Mouse (Mus musculus): ENCODE measurements at regions not wholly inside any gene's neighbourhood (a gene's known extent, or its start where the extent isn't known, plus 50 kb on each side); places are given as distances from the start of the nearest gene placed in this dataset.

DNA sequence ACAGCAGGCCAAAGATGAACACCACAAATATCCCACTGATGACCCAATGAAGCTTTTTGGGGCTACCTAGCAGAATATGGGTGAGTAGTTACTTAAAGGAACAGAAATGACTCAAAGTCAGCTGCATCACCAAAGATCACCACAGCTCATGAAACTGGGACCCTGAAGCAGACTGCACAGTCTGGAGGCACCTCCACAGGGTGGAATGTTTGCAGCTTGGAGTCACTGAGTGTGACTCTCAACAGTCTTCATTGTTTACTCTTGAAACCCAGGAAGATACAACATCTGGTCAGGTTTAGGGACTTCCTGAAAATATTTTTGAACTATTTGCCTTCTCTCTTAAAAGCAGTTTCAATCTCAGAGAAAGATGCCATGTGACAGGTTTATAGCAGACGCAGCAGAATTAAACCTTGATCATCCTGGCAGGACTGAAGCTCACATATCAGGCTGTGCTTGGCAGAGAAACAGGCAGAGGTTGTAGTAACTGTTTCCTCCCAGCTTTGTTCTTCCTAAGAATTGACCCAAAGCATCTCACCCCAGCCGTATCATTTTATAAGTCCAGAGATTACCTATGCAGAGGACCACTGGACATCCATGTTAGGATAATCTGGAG, 944.1 kb upstream of the Adgrl4 start:
- no peak for TF ChIP-seq CTCF (conservative IDR thresholded peaks at IDR 0.05)

DNA sequence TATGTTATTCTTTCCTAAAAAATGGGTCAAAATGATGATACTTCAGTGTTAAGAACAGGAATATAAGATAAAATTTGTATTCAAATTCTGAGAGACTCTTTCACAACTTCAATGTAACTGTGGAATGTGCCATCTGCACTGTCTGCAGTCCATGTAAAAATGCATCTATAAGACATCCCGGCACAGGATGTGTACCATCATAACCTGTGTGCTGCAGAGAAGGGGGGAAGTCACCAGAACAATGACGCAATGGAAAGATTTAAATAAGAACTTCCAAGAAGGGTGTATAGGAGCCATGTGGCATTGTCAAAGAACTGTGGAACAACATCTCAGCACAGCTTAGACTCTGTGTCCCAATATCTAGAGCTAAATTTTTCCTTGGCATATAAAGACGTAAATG, 906.7 kb upstream of the Adgrl4 start:
- no peak for TF ChIP-seq CTCF (conservative IDR thresholded peaks at IDR 0.05)
- DNase-seq (ENCODE audit: low spot score in 2 of 2): no peak
- Histone ChIP-seq H3K4me3 (no peak overlapping the region), H3K27ac (no peak overlapping the region)

More for the DNA sequence above, 944.1 kb upstream of the Adgrl4 start:
- Histone ChIP-seq H3K4me3 (no peak overlapping the region), H3K27ac (no peak overlapping the region)
- DNase-seq (ENCODE audit: low spot score in 2 of 2): no peak

DNA sequence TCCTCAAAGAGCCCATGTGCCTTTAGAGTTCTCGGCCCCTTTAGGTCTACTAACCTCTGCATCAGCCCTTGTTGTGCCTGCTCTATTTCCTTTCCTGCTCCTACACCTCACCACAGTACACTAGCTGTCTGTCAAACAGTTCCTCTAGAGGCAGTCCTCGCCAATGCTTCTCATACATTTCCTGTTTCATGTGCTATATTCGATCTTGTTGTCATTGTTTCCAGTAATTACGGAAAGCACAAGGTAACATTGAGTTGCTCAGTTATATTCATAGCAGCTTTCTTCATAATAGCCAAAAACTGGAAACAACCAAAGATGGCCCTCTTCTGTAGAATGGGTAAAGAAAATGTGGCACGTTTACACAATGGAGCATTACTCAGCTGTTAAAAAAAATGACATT, 894.6 kb upstream of the Adgrl4 start:
- no peak for DNase-seq (ENCODE audit: low spot score in 2 of 2)
- no peak for TF ChIP-seq CTCF (conservative IDR thresholded peaks at IDR 0.05)

GRCm38 (mm10) chr3:150588474-150588873, 849.2 kb upstream of the Adgrl4 start:
- Histone ChIP-seq H3K4me3 (no peak overlapping the region), H3K27ac (no peak overlapping the region)
- DNase-seq (ENCODE audit: low spot score in 2 of 2): no peak
- no peak for TF ChIP-seq CTCF (conservative IDR thresholded peaks at IDR 0.05)

More for the DNA sequence above, 894.6 kb upstream of the Adgrl4 start:
- Histone ChIP-seq H3K27ac (no peak overlapping the region), H3K4me3 (no peak overlapping the region)

DNA sequence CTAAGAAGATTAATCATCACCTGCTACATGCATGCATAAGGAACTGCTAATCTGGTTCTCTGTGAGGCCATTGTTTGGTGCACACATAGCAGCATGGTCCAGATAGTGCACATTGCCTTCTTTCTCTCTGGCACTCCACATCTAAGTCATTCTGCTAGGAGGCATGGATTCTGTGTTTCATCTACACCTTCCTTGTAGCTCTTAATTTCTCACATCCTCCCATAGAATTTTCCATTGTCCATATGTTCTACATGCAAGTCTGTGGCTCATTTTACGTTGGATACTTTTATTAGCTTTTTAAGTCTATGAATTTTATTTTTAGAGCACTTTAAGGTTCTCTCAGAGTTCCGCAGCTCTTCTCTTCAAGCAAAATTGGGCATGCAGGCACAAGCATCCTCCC, 846.7 kb upstream of the Adgrl4 start:
- no peak for DNase-seq (ENCODE audit: low spot score in 2 of 2)
- H3K4me3 ChIP-seq: no peak overlapping the region
- TF ChIP-seq CTCF (conservative IDR thresholded peaks at IDR 0.05): no peak
- H3K27ac ChIP-seq: no peak overlapping the region

GRCm38 (mm10) chr3:150603400-150604095, 834.1 kb upstream of the Adgrl4 start:
- no peak for TF ChIP-seq CTCF (conservative IDR thresholded peaks at IDR 0.05)

GRCm38 (mm10) chr3:150610681-150611101, 827.0 kb upstream of the Adgrl4 start:
- DNase-seq (ENCODE audit: low spot score in 2 of 2): peak; percentile 38 to 41
- no peak for TF ChIP-seq CTCF (conservative IDR thresholded peaks at IDR 0.05)
- peak overlapping the region; percentile 37 for H3K27ac ChIP-seq
- peak overlapping the region; percentile 53 for H3K4me3 ChIP-seq

More at GRCm38 (mm10) chr3:150603400-150604095, 834.1 kb upstream of the Adgrl4 start:
- DNase-seq (ENCODE audit: low spot score in 2 of 2): no peak
- Histone ChIP-seq H3K4me3 (no peak overlapping the region), H3K27ac (no peak overlapping the region)

DNA sequence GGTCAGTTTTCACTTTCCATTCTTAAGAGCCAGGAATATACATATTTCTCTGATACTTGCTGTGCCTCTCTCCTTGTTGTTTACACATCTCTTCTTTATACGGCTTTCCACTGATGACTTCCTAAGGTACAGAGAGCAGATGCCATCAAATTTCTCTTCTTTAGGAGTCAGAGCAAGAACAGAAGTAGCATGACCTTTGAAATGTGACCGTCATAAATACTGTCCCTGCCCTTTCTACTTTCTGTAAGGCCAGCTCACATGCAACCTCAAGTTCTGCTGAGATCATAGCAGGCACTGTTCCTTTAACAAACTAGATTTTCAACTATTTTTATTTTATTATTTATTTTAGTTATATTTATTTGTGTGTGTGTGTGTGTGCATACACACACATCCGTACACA, 800.1 kb upstream of the Adgrl4 start:
- no peak for TF ChIP-seq CTCF (conservative IDR thresholded peaks at IDR 0.05)
- Histone ChIP-seq H3K4me3 (no peak overlapping the region), H3K27ac (no peak overlapping the region)
- DNase-seq (ENCODE audit: low spot score in 2 of 2): no peak

GRCm38 (mm10) chr3:150640004-150640676, 797.5 kb upstream of the Adgrl4 start:
- no peak overlapping the region for H3K4me3 ChIP-seq
- DNase-seq (ENCODE audit: low spot score in 2 of 2): no peak
- no peak for TF ChIP-seq CTCF (conservative IDR thresholded peaks at IDR 0.05)
- H3K27ac ChIP-seq: no peak overlapping the region

GRCm38 (mm10) chr3:150648040-150648439, 789.6 kb upstream of the Adgrl4 start:
- DNase-seq (ENCODE audit: low spot score in 2 of 2): no peak
- H3K27ac ChIP-seq: no peak overlapping the region
- H3K4me3 ChIP-seq: no peak overlapping the region
- no peak for TF ChIP-seq CTCF (conservative IDR thresholded peaks at IDR 0.05)

DNA sequence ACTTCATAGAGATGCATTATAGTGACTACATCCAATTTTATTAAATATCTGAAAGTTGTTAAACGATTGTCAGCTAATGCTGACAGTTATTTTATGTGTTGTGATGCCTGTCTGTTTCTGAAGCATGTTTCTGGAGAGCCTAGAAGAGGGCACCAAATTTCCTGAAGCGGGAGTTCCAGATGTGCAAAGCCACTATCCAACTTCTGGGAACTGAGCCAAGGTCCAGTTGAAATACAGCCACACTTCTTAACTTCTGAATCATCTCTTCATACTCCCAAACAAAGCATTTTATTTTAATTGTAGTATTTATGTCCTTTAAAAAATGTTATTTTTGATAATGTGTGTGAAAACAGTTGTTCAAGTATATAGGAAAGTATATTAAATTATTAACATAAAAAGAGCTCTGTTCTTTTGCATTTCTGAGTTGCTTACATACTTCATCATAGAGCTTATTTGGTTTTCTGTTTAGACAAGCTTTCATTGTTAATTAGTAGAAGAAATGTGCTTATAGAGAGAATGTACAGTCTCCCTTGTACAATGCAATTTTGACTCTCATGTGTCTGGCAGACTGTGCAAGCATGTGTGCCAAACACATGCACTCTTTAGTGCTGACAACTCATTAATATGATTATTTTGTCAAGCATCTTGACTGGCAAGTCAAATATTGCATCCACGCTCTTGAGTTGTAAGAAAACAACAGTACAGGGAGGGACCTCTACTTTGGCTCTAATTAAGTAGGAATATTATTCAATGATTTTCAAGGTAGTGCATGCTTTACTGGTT, 787.7 kb upstream of the Adgrl4 start:
- Histone ChIP-seq H3K27ac (no peak overlapping the region), H3K4me3 (no peak overlapping the region)
- no peak for DNase-seq (ENCODE audit: low spot score in 2 of 2)
- no peak for TF ChIP-seq CTCF (conservative IDR thresholded peaks at IDR 0.05)

DNA sequence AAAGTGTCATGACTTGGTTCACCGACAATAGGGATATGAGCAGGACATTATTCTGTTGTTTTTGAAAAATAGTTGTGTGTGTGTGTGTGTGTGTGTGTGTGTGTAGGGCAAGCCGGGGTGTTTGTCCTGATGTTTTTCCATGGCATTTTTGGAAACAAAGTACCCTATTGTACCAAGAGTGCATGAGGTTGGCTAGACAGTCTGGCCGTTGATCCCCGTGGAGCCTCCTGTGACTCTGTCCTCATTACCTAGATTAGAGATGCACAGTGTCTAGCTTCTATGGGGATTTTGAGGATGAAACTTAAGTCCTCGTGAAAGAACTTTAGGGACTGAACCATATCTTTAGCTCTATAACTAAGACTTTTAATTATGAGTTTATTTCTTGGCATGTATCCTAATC, 741.9 kb upstream of the Adgrl4 start:
- DNase-seq (ENCODE audit: low spot score in 2 of 2): no peak
- Histone ChIP-seq H3K4me3 (no peak overlapping the region), H3K27ac (no peak overlapping the region)
- no peak for TF ChIP-seq CTCF (conservative IDR thresholded peaks at IDR 0.05)

DNA sequence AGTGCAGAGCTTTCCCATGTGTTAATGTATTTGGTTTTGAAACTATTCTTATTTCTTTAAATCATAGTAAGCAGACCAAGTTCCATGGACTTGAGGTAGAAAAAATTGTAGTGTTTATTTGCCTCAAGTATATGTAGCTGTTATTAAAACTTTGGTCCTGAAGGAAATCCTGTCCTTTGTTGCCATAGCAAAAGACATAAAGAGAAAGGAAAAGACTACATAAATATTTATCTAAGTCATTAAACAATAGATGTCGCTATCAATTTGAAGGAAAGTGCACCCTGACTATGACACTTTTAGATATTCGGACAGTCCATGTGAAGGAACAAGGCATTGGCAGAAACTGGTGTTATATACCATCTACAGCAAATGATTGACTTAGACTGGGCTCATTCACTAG, 737.7 kb upstream of the Adgrl4 start:
- TF ChIP-seq CTCF (conservative IDR thresholded peaks at IDR 0.05): no peak
- no peak for DNase-seq (ENCODE audit: low spot score in 2 of 2)
- Histone ChIP-seq H3K27ac (no peak overlapping the region), H3K4me3 (no peak overlapping the region)

All from layer of hippocampus, adult 2 months (tissue).